17 mouse cellular contexts compared by ENCODE assay signal in genomic region chr6:87237260-87237659, GRCm38 (mm10).
"Had no signal": no experiment of that assay in that cellular context is flagged by ENCODE, and none has a peak within 500 bp of the region (broad histone marks: within the 10 kb centered on the region; RNA-seq: fewer than 3 reads in every experiment).

No protein-coding gene starts in this region.

- H3K4me1 ChIP-seq: liver, embryonic 13.5 days; midbrain, embryonic 15.5 days had no signal

- H3K9me3 ChIP-seq: kidney, embryonic 15.5 days; liver, embryonic 13.5 days; megakaryocyte, embryonic 14.5 days; midbrain, embryonic 15.5 days; neural tube, embryonic 13.5 days had no signal

- H3K4me2 ChIP-seq: kidney, embryonic 15.5 days; liver, embryonic 13.5 days; midbrain, embryonic 11.5 days; midbrain, embryonic 15.5 days; neural tube, embryonic 13.5 days had no signal

- DNase-seq: kidney, adult 2 months; kidney, postnatal 25 days; layer of hippocampus, adult 9-11 months; layer of hippocampus, postnatal 36 days; liver; liver, embryonic 13.5 days; liver, postnatal 0 days; lung, postnatal 10 days; right cerebral cortex, postnatal 14 days; thymus, postnatal 4 days had no signal

- H3K27ac ChIP-seq: kidney, embryonic 15.5 days; liver, embryonic 13.5 days; macrophage; midbrain, embryonic 15.5 days; neural tube, embryonic 13.5 days had no signal

- ATAC-seq: intestine, embryonic 16.5 days; liver, postnatal 0 days; midbrain, embryonic 15.5 days had no signal

- H3K27me3 ChIP-seq: kidney, embryonic 15.5 days; midbrain, embryonic 15.5 days; neural tube, embryonic 13.5 days had no signal

- H3K9ac ChIP-seq: kidney, embryonic 15.5 days; liver, embryonic 13.5 days; liver, postnatal 0 days; midbrain, embryonic 15.5 days; neural tube, embryonic 13.5 days had no signal

- H3K4me3 ChIP-seq: kidney, embryonic 15.5 days; liver, embryonic 13.5 days; megakaryocyte, embryonic 14.5 days; midbrain, embryonic 15.5 days; neural tube, embryonic 13.5 days had no signal

- H3K36me3 ChIP-seq: liver, embryonic 13.5 days; midbrain, embryonic 15.5 days had no signal
